Mouse (Mus musculus) forebrain, embryonic 13.5 days (tissue): ENCODE data around the gene Pot1b. TPM values are rescaled to one million over a fixed set of nuclear protein-coding genes. Genes with fewer than 3 reads are reported as not detected.

Experiments used
- polyA plus RNA-seq: library from polyadenylated mRNA; unstranded; fragments of >200 nt; fragmentation: Nextera tagmentation; extraction: Ambion mirVana; gene quantifications from 2 replicates; pipeline ENCODE4 v1.2.1, GENCODE M21; 2015

Gene Pot1b
- polyA plus RNA-seq, 1 experiment from 2014 or later, result 11.6 TPM

Other genes starting within 250 kb of the Pot1b start
- gene Vmn2r118, start 87.4 kb downstream of the Pot1b start, polyA plus RNA-seq, result not detected in 2 replicates
- 0.06 and 0.13 TPM in 2 replicates for gene Adgre4, start 37.4 kb upstream of the Pot1b start, polyA plus RNA-seq
- gene Zfp119a, start 166.3 kb upstream of the Pot1b start, polyA plus RNA-seq, result 10.7 and 12.1 TPM in 2 replicates
- gene Zfp959, start 179.5 kb upstream of the Pot1b start, polyA plus RNA-seq, result 15.0 and 15.5 TPM in 2 replicates
- gene Zfp119b, start 236.9 kb upstream of the Pot1b start, polyA plus RNA-seq, result 6.6 and 7.3 TPM in 2 replicates
- gene Ebi3, start 240.0 kb upstream of the Pot1b start, polyA plus RNA-seq, result 2.4 and 2.6 TPM in 2 replicates
- gene Yju2, start 246.5 kb upstream of the Pot1b start, polyA plus RNA-seq, result 29.2 and 32.1 TPM in 2 replicates